Mouse (Mus musculus) hindbrain, postnatal 0 days (tissue): ENCODE data around the gene B3gnt9. TPM values are rescaled to one million over a fixed set of nuclear protein-coding genes. Genes with fewer than 3 reads are reported as not detected.
A peak's percentile ranks its signal among the peaks of the same experiment; 100 is the strongest.

Experiments
- ATAC-seq: fragments of 200-750 bp; cut with Nextera tagmentation; 2 replicates; pipeline ENCODE4 v1.8.0; 2017; ENCODE audit warnings: mild to moderate bottlenecking, moderate TSS enrichment, moderate library complexity
- DNase-seq: peaks from one replicate; pipeline ENCODE4 v3.0.0-alpha.2; 2015; ENCODE audit warnings: low spot score
- H3K27ac ChIP-seq: fragments of 300-500 bp; sonication (generic); 2 replicates; pipeline ENCODE4 v1.5.1; 2014; ENCODE audit warnings: mild to moderate bottlenecking
- H3K27me3 ChIP-seq: fragments of 300-500 bp; sonication (generic); 2 replicates; pipeline ENCODE4 v1.6.1; 2014; ENCODE audit warnings: low read length, mixed read lengths; ENCODE audit not compliant: insufficient read depth
- H3K36me3 ChIP-seq: fragments of 300-500 bp; sonication (generic); 2 replicates; pipeline ENCODE4 v1.6.1; 2014; ENCODE audit warnings: low read length, mixed read lengths; ENCODE audit not compliant: insufficient read depth
- H3K4me1 ChIP-seq: fragments of 300-500 bp; sonication (generic); 2 replicates; pipeline ENCODE4 v1.6.1; 2014; ENCODE audit warnings: antibody characterized with exemption, low read length, mixed read lengths; ENCODE audit not compliant: insufficient read depth
- H3K4me2 ChIP-seq: fragments of 300-500 bp; sonication (generic); 2 replicates; pipeline ENCODE4 v1.6.1; 2014; ENCODE audit warnings: low read depth, mild to moderate bottlenecking, low read length, moderate library complexity, mixed read lengths
- H3K4me3 ChIP-seq: fragments of 300-500 bp; sonication (generic); 2 replicates; pipeline ENCODE4 v1.5.1; 2014; ENCODE audit warnings: low read length
- H3K9ac ChIP-seq: fragments of 300-500 bp; sonication (generic); replicated peaks from 2 replicates; pipeline ENCODE4 v1.6.1; 2014; ENCODE audit warnings: mild to moderate bottlenecking, low read length, moderate library complexity, mixed read lengths
- H3K9me3 ChIP-seq: fragments of 300-500 bp; sonication (generic); 2 replicates; pipeline ENCODE4 v1.6.1; 2016; ENCODE audit warnings: low read length, mixed read lengths
- CTCF ChIP-seq: IDR thresholded peaks from 2 replicates; pipeline ENCODE4 v1.5.1; 2016; ENCODE audit warnings: antibody characterized with exemption, control low read depth, low read depth
- WGBS: fragments of 180-500 bp; shearing (Covaris S2); extraction: QIAGEN DNeasy Blood & Tissue Kit; methylation state at CpG from one replicate; pipeline ENCODE4 v1.1.7; 2014; 5-methylcytosine and 5-hydroxymethylcytosine counted together
- polyA plus RNA-seq: library from polyadenylated mRNA; unstranded; fragments of >200 nt; fragmentation: Nextera tagmentation; extraction: Ambion mirVana; gene quantifications from 2 replicates; pipeline ENCODE4 v1.2.1, GENCODE M21; 2015
- total RNA-seq: library from RNA; depleted of rRNA; stranded (reverse); fragments of >200 nt; gene quantifications from 2 replicates; pipeline ENCODE4 v1.2.3, GENCODE M21; 2014

Gene B3gnt9
- total and polyA plus RNA-seq, 2 experiments from 2014 or later = 10.7 to 18.8 TPM

GRCm38 (mm10) chr8:105283074-105283473 is 28.1 kb upstream of the B3gnt9 start:
- WGBS = 31% methylated on average over 23 of the region's 23 CpGs
- Histone ChIP-seq H3K9ac (no peak overlapping the region), H3K27ac (no peak overlapping the region), H3K36me3 (no peaks in the 10 kb centered on the region), H3K27me3 (no peaks in the 10 kb centered on the region), H3K9me3 (no peaks in the 10 kb centered on the region), H3K4me2 (no peak overlapping the region), H3K4me3 (no peak overlapping the region), H3K4me1 (peaks cover 17% of the 10 kb centered on the region)
- DNase-seq (no peak), ATAC-seq (peak; percentile 31; the same call in 1 of the 2 replicates)
- TF ChIP-seq CTCF = peak; percentile 75

GRCm38 (mm10) chr8:105282239-105282638 is 27.3 kb upstream of the B3gnt9 start:
- no peak overlapping the region for H3K4me2 ChIP-seq
- H3K4me3 ChIP-seq = no peak overlapping the region
- WGBS = 92% methylated on average over 4 of the region's 4 CpGs
- no peaks in the 10 kb centered on the region for H3K9me3 ChIP-seq
- H3K9ac ChIP-seq = no peak overlapping the region
- DNase-seq = no peak
- H3K4me1 ChIP-seq = peaks cover 17% of the 10 kb centered on the region
- ATAC-seq = no peak
- H3K36me3 ChIP-seq = no peaks in the 10 kb centered on the region
- no peaks in the 10 kb centered on the region for H3K27me3 ChIP-seq
- H3K27ac ChIP-seq = no peak overlapping the region
- TF ChIP-seq CTCF = no peak

GRCm38 (mm10) chr8:105281821-105282220 is 26.9 kb upstream of the B3gnt9 start:
- peaks cover 2% of the 10 kb centered on the region; the same call in 1 of the 2 replicates for H3K27me3 ChIP-seq
- no peak for DNase-seq
- H3K4me3 ChIP-seq = no peak overlapping the region
- TF ChIP-seq CTCF = no peak
- H3K9me3 ChIP-seq = no peaks in the 10 kb centered on the region
- no peak overlapping the region for H3K27ac ChIP-seq
- H3K9ac ChIP-seq = no peak overlapping the region
- WGBS = 86% methylated on average over 12 of the region's 12 CpGs
- H3K36me3 ChIP-seq = no peaks in the 10 kb centered on the region
- ATAC-seq = no peak
- peaks cover 17% of the 10 kb centered on the region for H3K4me1 ChIP-seq
- H3K4me2 ChIP-seq = no peak overlapping the region

GRCm38 (mm10) chr8:105280567-105280966 is 25.6 kb upstream of the B3gnt9 start:
- no peak overlapping the region for H3K27ac ChIP-seq
- ATAC-seq = no peak
- no peak for TF ChIP-seq CTCF
- no peak overlapping the region for H3K9ac ChIP-seq
- H3K4me3 ChIP-seq = no peak overlapping the region
- no peak overlapping the region for H3K4me2 ChIP-seq
- WGBS = 68% methylated on average over 3 of the region's 3 CpGs
- H3K27me3 ChIP-seq = peaks cover 5% of the 10 kb centered on the region; the same call in 1 of the 2 replicates
- no peaks in the 10 kb centered on the region for H3K9me3 ChIP-seq
- H3K36me3 ChIP-seq = no peaks in the 10 kb centered on the region
- DNase-seq = no peak
- H3K4me1 ChIP-seq = peaks cover 7% of the 10 kb centered on the region; the same call in 1 of the 2 replicates

GRCm38 (mm10) chr8:105278911-105279334 is 24.0 kb upstream of the B3gnt9 start:
- Histone ChIP-seq H3K9me3 (no peaks in the 10 kb centered on the region), H3K9ac (0 out of 2 replicates have a peak overlapping the region, but pooled peaks have one; percentile 22), H3K4me2 (peak overlapping the region; percentile 43), H3K4me1 (peaks cover 5% of the 10 kb centered on the region; the same call in 1 of the 2 replicates), H3K36me3 (no peaks in the 10 kb centered on the region), H3K27ac (no peak overlapping the region), H3K4me3 (peak overlapping the region; percentile 19; the same call in 1 of the 2 replicates), H3K27me3 (peaks cover 5% of the 10 kb centered on the region)
- 5% methylated on average over 28 of the region's 28 CpGs for WGBS
- TF ChIP-seq CTCF = peak; percentile 54
- DNase-seq = peak; percentile 84
- peak; percentile 67 for ATAC-seq

- peak; percentile 63 for DNase-seq
- peak; percentile 66 for ATAC-seq
- H3K27ac ChIP-seq = peak overlapping the region; percentile 15; the same call in 1 of the 2 replicates
- H3K4me2 ChIP-seq = peak overlapping the region; percentile 83
- no peaks in the 10 kb centered on the region for H3K36me3 ChIP-seq
- WGBS = 2% methylated on average over 30 of the region's 30 CpGs
- peaks cover 18% of the 10 kb centered on the region for H3K27me3 ChIP-seq
- H3K9me3 ChIP-seq = no peaks in the 10 kb centered on the region
- H3K4me1 ChIP-seq = peaks cover 5% of the 10 kb centered on the region; the same call in 1 of the 2 replicates
- peak; percentile 10; the same call in 1 of the 2 replicates for TF ChIP-seq CTCF
- peak overlapping the region; percentile 48 for H3K4me3 ChIP-seq
- H3K9ac ChIP-seq = peak overlapping the region; percentile 40; the same call in 1 of the 2 replicates
These were observed 21.6 kb upstream of the B3gnt9 start for GRCm38 (mm10) chr8:105276292-105277120.
